Mouse (Mus musculus) thymus, postnatal 4 days (tissue): Measurements from ENCODE around the gene Tnfaip3.
A peak's percentile ranks its signal among the peaks of the same experiment; 100 is the strongest.

Source experiments
- DNase-seq: peaks from one replicate; pipeline ENCODE4 v3.0.0; 2021

Tnfaip3 gene

DNA sequence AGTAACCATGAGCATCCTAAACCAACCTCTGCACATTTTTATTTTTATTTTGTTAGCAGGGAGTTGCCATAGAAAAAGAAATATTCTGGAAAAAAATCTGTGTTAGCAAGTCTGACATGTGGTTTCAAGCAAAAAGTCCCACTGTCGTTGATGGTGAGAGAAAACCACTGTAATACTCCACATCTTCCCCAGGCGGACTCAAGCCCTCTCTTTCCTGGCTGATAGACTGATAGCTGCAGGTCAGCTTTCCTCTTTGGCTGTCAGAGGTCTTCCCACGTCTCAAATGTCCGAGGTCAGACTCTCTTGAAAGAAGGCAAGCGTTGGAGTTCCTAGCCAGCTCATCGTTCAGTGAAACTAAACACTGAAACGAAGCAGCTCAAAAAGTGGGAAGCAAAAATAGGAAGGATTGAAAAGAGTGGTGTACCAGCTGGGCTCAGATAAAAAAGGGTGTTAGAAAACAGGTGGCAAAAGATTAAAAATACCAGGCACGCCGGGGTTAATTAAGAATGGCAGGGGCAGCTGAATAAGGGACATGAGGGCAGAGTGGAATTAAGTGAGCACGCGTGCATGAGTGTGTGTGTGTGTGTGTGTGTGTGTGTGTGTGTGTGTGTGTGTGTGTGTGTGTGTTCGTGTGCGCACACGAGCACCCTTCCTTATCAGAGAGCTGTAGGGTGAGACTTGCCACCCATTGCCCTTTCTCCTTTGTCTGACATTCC, 55.5 kb downstream of the Tnfaip3 start:
- no peak for DNase-seq

DNA sequence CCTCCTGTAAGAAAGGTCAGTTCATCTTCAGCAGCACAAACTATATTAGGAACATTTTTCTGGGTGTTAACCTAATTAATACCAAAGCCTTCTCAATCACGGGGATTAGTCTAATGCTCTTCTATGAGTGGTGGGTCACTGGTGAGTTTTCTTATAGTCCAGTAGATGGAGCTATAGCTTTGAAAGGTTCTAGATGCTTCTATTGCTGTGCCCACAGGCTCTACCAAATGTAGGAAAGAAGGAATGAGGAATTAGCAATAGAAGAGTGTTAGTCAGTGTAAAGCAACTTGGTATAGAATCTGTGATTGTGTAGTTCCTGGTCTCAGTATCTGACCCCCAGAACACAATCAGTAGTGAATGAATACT, 61.8 kb downstream of the Tnfaip3 start:
- DNase-seq, result no peak

DNA sequence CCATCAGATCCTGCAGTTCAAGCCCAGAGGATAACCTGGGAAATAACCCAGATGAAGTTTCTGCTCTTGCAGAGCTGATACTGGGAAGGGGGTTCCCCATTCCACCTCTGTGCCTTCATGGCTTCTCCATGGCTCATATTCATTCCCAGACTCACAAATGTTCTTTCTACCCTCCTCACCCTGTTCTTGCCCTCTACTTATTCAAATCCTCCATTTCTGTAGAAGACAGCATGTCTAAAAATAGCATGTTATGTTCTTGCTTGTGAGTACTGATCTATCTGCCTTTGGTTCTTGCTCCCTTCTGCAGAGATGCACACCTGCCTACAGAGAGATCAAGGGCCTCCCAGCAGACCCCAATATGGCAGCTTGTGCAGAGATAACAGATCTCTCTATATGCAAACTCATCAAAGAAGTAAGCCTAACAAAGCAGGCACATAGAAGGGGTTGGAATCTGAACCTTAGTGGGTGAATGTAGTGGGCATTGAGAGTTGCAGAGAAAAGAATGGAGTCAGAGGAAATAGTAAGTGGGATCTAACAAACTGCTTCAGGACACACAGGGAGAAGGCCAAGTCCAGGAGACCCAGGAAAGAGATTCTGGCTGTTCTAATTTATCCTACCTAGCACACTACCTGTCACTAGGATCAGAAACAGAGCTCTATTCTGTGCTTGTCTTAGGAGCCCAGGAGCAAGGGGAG, 62.3 kb downstream of the Tnfaip3 start:
- peak; percentile 56 for DNase-seq
